Mouse (Mus musculus): ENCODE results near the gene Rab1b. TPM values are rescaled to one million over a fixed set of nuclear protein-coding genes. Genes with fewer than 3 reads are reported as not detected.

The Rab1b gene
- polyA plus RNA-seq, 2 experiments from 2014 or later: 118 to 143 TPM

- ATAC-seq: no peak
Measured at GRCm38 (mm10) chr19:5071077-5071476, 35.8 kb downstream of the Rab1b start.

GRCm38 (mm10) chr19:5069978-5070377, 36.9 kb downstream of the Rab1b start:
- ATAC-seq: no peak

GRCm38 (mm10) chr19:5069486-5069885, 37.4 kb downstream of the Rab1b start:
- ATAC-seq: no peak

- ATAC-seq: no peak
Measured at GRCm38 (mm10) chr19:5068570-5069234, 38.2 kb downstream of the Rab1b start.

- no peak for ATAC-seq
Measured at GRCm38 (mm10) chr19:5067867-5068569, 38.9 kb downstream of the Rab1b start, which contains the start of gene Cd248. TSS of gene Cd248 (plus strand) at chr19:5068078.

GRCm38 (mm10) chr19:5067040-5067799, 39.7 kb downstream of the Rab1b start:
- ATAC-seq: no peak

- ATAC-seq: no peak
Measured at GRCm38 (mm10) chr19:5065104-5065503, 41.8 kb downstream of the Rab1b start.

GRCm38 (mm10) chr19:5062446-5062845, 44.4 kb downstream of the Rab1b start:
- ATAC-seq: no peak

GRCm38 (mm10) chr19:5062041-5062440, 44.8 kb downstream of the Rab1b start:
- ATAC-seq: no peak

GRCm38 (mm10) chr19:5060365-5061330, 46.2 kb downstream of the Rab1b start:
- no peak for ATAC-seq

GRCm38 (mm10) chr19:5058801-5059771, 47.8 kb downstream of the Rab1b start:
- no peak for ATAC-seq

GRCm38 (mm10) chr19:5057876-5058775, 48.7 kb downstream of the Rab1b start:
- no peak for ATAC-seq

- ATAC-seq: no peak
Measured at GRCm38 (mm10) chr19:5056251-5056650, 50.6 kb downstream of the Rab1b start.

GRCm38 (mm10) chr19:5053909-5054308, 53.0 kb downstream of the Rab1b start:
- ATAC-seq: no peak

- ATAC-seq: no peak
Measured at GRCm38 (mm10) chr19:5052853-5053252, 54.0 kb downstream of the Rab1b start.

- ATAC-seq: no peak
Measured at GRCm38 (mm10) chr19:5052166-5052822, 54.6 kb downstream of the Rab1b start.

- no peak for ATAC-seq
Measured at GRCm38 (mm10) chr19:5051515-5051914, 55.4 kb downstream of the Rab1b start.

GRCm38 (mm10) chr19:5051031-5051430, 55.8 kb downstream of the Rab1b start:
- no peak for ATAC-seq

Data from activated CD4-positive, CD25-positive, alpha-beta regulatory T cell, adult 4 months (primary cell).